Mouse (Mus musculus) urinary bladder, postnatal 4 days (tissue): ENCODE results near the gene Znrf2.

Source experiments
- DNase-seq, 2 experiments: peaks; one replicate each; pipeline ENCODE4 v3.0.0; 2021 to 2022; ENCODE audit warnings: low spot score in 2 of 2

Znrf2 gene

DNA sequence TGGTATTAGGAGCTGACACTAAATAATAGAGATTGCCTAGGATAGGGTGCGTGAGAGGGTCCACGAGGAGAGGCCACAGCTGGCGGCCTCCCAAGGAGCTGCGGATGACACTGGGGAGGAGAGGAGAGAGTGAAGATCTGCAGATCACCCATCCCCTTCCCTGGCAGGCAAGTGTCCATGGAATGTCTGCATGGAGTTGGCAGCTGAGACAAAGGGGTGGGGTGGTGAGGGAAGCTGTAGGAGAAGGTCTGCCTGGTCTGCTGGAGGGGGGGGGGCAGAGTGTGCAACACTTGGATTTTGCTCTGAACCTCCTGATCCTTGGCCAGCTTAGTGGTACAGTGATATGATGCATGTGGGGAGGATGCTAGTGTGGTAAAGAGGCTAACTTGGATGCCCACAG, 98.3 kb downstream of the Znrf2 start:
- DNase-seq: peak; percentile 15 to 53

DNA sequence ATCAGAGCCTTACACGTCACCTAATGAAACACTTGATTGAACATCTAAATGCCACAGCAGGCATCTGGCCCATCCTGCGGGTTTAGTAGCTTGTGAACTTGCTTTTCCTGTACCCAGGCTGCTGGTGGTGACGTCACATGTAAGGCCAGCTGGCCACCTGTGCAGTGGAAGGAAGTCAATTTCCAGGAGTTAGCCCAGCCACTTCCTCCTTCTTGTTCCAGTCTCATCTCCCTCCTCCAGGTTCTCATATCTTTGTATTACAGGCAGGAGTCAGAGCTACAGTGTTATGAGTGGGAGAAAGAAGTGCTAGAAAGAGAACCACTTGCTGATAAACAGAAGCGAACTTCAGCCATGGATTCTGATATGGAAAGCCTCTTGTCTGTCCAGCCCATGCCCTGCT, 99.4 kb downstream of the Znrf2 start:
- DNase-seq: peak; percentile 12 to 52

DNA sequence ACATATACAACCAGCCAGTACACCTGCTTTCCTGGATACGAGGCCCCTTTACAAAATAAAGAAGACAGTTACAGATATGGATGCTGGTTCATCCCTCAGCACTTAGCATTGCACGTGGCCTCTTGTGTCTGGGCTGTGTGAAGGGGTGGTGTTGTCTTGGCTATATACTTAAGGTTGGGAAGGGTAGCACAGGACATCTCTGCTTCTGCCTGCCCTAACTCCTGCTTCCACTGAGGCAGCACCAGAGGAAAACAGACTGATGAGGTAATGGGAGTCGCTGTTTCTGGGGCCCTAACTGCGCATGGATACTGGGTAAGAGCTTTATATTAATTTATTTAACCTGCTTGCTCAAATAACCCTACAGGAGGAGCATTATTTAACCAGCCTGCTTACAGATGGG, 100.2 kb downstream of the Znrf2 start:
- peak; percentile 10 to 42 for DNase-seq

- DNase-seq: peak; percentile 22 to 59
Observed at GRCm38 (mm10) chr6:54917523-54917922, 100.8 kb downstream of the Znrf2 start.

GRCm38 (mm10) chr6:54918521-54918920, 101.8 kb downstream of the Znrf2 start:
- no peak for DNase-seq

DNA sequence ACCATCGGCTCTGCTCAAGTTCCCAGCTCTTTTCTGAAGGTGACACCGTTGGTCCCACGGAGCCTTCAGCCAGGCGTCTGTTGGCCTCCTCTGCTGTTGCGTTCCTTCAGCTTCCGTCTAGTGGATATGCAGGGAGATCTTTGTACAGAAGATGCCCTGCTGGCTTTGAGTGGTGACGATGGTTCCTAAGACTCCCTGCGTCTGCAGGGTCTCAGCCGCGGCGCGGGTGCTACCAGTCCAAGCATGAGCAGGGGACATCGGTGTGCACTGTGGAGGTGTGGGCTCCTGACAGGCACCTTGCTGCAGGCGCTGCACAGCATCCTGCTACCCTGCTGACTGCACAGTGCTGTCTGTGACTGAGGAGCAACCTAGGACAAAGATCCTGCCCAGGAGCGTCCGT, 107.8 kb downstream of the Znrf2 start:
- DNase-seq: peak in 1 of 2 experiments; percentile 52

DNA sequence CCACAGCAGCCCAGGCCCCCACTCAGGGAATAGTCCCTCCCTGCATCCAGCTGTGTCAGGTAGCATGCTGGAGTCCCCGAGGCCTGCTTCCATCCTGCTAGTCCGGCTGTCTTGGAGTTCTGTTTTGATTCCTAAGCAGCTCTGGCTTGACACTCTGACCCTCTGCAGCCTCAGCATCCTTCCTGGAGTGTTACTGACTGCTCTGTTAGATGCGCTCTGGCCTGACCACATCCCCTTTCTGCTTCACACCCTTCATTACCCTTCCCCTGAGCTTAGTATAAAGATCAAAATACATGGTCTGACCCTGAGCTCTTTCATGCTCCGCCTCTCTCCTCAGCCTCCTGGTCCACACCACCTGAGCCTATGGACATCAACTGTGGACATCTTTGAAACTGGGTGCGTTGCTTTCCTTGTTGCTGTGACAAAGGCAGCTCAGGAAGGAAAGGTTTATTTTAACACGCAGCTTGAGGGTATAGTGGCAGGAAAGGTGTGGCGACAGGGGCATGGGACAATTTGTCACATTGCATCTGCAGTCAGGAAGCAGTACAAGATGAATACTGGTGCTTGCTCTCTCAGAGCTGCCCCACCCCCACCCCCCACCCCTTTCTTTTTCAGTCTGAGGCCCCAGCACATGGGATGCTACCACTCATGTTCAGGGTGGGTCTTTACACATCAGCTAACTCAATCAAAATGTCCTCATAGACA, 109.2 kb downstream of the Znrf2 start:
- DNase-seq: peak in 1 of 2 experiments; percentile 30

DNA sequence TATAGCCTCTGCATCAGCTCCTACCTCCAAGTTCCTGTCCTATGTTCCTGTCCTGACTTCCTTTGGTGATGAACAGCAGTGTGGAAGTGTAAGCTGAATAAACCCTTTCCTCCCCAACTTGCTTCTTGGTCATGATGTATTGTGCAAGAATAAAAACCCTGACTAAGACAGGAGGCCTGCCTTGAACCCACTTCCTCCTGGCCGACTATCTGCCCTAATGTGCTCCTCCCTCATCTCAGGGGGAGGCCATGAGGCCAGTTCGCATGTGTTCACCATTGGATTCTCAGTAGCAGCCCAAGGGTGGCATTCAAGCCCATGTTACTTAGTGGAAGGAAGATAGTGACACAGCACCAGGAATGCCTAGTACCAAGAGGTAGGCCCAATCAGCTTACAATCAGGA, 110.2 kb downstream of the Znrf2 start:
- DNase-seq: peak in 1 of 2 experiments; percentile 29

DNA sequence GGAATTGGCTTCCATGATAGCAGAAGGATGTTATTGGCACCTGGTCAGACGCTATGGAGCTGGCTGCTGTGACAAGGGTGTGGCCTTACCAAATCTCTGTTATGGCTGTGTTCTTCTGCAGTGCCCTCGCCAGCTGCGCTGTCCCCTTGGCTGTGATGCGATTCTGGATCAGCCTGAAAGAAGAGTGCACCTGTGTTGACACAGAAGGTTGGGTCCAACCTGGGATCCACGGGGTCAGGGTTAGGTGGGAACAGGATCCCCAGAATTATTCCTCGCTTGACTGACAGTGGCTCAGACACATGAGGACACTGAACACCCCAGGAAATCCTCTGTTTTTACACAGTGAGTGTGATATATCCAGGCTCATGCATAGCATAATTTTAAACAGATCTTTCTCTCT, 111.2 kb downstream of the Znrf2 start:
- no peak for DNase-seq

GRCm38 (mm10) chr6:54931641-54932040, 114.9 kb downstream of the Znrf2 start:
- no peak for DNase-seq

DNA sequence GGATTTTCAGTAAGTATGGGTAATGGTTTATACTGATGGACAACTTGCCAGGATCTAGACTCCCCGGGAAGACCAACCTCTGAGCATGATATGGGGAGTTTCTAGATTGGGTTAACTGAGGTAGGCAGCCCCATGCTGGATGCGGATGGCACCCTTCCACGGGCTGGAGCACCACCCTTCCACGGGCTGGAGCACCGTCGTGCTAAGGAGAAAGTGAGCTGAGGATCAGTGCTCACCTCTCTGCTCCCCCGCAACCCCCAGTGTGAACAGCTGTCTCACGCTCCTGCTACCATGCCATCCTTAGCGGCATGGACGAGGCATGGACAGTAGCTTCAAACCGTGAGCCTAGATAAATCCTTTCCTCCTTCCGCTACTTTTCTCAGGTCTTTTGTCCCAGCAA, 115.8 kb downstream of the Znrf2 start:
- peak; percentile 9 to 54 for DNase-seq

- peak in 1 of 2 experiments; percentile 9 for DNase-seq
Observed at GRCm38 (mm10) chr6:54933216-54933615, 116.5 kb downstream of the Znrf2 start.

GRCm38 (mm10) chr6:54933866-54934265, 117.2 kb downstream of the Znrf2 start:
- peak; percentile 11 to 47 for DNase-seq

DNA sequence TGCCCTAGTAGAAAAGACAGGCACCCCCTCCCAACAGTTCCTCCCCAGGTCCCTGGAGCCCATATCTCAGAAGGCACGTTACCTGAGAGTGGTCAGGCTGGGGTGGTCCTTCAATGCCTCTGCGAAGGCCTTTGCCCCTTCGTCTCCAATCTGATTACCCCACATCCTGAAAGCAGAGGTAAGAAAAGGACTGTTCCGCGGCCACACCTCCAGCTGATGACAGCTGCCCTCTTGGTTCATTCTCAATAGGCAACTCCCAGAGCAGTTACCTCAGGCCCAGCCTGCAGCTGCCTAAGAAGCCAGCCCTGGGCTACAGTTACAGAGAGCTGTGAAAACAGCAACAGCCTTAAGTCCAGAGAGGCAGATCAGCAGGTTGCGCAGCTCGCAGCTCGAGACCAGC, 117.6 kb downstream of the Znrf2 start:
- peak; percentile 15 to 47 for DNase-seq

DNA sequence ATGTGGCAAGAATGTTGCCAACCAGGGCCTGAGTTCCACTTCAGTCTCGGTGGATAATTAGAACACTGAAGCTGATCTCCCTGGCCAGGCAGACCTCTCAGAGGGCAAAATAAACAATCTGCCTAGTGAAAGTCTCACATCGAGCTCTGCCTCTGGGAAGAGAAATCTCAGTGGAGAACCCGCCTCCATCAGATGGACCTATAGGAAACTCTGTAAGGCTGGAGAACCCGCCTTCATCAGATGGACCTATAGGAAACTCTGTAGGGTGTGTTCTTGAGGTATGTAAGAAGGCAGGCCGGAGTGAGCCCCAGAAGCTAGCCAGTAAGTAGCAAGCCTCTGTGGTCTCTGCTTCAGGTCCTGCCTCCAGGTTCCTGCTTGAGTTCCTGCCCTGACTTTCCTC, 118.2 kb downstream of the Znrf2 start:
- DNase-seq: peak in 1 of 2 experiments; percentile 40

DNA sequence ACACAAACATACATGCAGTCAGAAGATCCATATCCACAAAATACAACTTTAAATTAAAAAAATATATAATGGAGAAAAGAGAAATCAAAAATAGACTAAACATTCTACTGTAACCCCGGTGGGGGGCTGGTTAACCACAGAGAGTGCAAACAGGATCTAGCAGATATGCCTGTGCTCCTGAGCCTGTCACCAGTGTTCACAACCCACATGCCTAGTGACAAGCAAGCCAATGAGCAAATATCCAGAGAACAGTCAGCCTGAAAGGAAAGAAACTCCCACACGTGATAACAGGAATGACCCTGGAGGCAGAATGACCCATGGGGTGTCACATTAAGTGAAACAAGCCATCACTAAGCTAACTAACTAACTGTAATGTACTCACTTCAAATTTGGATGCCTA, 119.8 kb downstream of the Znrf2 start:
- DNase-seq: no peak

GRCm38 (mm10) chr6:54939631-54940030, 122.9 kb downstream of the Znrf2 start:
- no peak for DNase-seq

- DNase-seq: no peak
Observed at GRCm38 (mm10) chr6:54940126-54940525, 123.4 kb downstream of the Znrf2 start.

- DNase-seq: no peak
Observed at GRCm38 (mm10) chr6:54941149-54941548, 124.4 kb downstream of the Znrf2 start.
